Mouse (Mus musculus) spleen, postnatal 14 days (tissue): ENCODE measurements at regions not wholly inside any gene's neighbourhood (a gene's known extent, or its start where the extent isn't known, plus 50 kb on each side); places are given as distances from the start of the nearest gene placed in this dataset.
"Not testable (repeated sequence)": the region's sequence is repeated elsewhere in the genome, so short reads cannot be mapped to it uniquely, and the experiment has no call there.

Experiments
- DNase-seq, 2 experiments: peaks; one replicate each; pipeline ENCODE4 v3.0.0; 2021 to 2022; ENCODE audit warnings: low spot score in 2 of 2

- peak; percentile 10 to 19 for DNase-seq
Measured at GRCm38 (mm10) chr8:35123196-35123621, 642.4 kb upstream of the Gm19410 start.

GRCm38 (mm10) chr8:35125179-35125578, 640.4 kb upstream of the Gm19410 start:
- no peak for DNase-seq

DNA sequence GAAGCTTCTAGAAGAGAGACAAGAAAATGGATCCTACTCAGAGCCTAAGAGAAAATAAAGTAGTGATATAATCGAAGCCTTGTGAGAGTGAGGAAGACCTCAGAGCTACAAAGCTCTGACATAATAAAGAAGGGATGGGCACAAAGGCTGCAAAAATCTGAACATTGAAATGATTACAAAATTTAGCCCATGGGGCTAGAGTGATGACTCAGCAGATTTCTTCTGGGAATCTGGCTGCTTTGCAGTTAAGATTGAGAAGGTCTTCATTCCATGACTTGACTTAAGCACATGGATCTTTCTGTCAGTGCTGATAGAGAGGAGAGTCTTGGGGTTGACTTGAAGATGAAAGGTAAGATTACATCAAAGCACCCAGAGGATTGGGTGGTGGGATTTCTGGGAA, 633.3 kb upstream of the Gm19410 start:
- no peak for DNase-seq

DNA sequence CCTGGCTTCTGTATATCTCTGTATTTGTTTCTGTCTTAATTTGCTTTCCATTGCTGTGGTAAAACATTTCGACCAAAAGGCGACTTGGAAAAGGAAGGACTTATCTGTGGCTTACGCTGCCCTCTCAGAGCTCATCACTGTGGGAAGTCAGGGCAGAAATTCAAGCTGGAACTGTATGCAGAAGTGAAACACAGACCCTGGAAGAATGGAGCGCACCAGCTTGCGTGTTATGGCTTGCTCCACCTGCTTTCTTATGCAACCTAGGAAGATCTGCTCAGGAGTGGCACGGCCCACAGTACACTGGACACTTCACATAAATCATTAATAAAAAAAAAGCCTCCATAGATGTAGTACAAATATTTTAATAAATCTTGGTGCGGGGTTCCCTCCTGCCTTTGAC, 630.0 kb upstream of the Gm19410 start:
- DNase-seq: no peak

- DNase-seq: no peak
Measured at GRCm38 (mm10) chr8:35136643-35137042, 628.9 kb upstream of the Gm19410 start.

DNA sequence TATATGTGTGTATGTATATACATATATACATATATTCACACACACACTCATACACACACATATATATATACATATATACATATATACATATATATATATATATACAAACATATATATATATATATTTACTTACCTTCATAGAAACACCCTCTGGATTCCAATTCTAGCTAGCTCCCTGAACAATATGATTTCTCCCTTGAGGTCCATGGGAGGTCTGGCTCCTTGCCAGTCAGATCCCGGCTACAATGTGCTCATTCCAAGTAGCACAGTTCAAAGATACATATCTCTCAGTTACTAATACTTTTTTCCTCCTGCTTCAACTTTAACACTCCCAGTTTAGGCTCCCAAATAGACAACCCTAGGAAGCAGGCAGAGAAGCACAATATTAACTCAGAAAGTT, 624.8 kb upstream of the Gm19410 start:
- no peak for DNase-seq

- DNase-seq: no peak
Measured at GRCm38 (mm10) chr8:35143018-35143656, 622.5 kb upstream of the Gm19410 start.

GRCm38 (mm10) chr8:35143684-35144083, 621.9 kb upstream of the Gm19410 start:
- DNase-seq: no peak

GRCm38 (mm10) chr8:35144401-35144800, 621.2 kb upstream of the Gm19410 start:
- no peak for DNase-seq

GRCm38 (mm10) chr8:35147481-35147880, 618.1 kb upstream of the Gm19410 start:
- no peak for DNase-seq

DNA sequence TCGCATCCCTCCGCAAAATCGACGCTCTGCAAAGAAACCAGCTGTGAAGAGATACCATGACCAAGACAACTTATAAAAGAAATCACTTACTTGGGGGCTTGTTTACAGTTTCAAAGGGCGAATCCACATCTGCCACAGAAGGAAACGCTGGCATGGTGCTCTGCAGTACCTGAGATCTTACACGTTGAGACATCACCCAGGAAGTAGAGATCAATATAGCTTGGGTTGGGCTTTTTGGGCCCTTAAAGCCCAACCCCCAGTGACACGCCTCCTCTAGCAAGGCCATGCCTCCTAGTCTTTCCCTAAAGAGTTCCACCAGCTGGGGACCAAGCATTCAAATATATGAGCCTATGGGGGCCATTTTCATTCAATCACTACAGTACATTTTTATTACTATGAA, 617.6 kb upstream of the Gm19410 start:
- DNase-seq: no peak

DNA sequence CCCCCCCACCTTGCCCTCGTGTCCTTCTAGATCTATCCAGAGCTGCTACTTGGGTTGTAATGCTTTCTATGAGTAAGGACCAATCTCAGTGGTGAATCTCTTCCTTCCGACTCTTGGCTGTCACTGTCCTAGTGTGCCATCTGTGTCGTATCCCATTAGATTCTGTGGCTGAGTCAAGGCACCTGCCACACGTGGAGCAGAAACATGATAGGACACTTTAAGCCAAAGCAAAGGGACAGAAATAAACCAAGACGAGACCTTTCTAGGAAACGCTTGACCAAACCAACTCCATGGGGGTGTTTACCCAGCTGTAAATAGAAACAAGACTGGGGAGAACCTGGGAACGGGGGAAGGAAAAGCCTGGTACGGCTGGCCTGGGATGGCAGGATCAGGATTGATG, 613.0 kb upstream of the Gm19410 start:
- no peak for DNase-seq

- DNase-seq: no peak
Measured at GRCm38 (mm10) chr8:35156272-35156671, 609.3 kb upstream of the Gm19410 start.

GRCm38 (mm10) chr8:35157711-35158110, 607.9 kb upstream of the Gm19410 start:
- no peak for DNase-seq

- DNase-seq: peak in 1 of 2 experiments; percentile 40
Measured at GRCm38 (mm10) chr8:35159329-35159728, 606.3 kb upstream of the Gm19410 start.

DNA sequence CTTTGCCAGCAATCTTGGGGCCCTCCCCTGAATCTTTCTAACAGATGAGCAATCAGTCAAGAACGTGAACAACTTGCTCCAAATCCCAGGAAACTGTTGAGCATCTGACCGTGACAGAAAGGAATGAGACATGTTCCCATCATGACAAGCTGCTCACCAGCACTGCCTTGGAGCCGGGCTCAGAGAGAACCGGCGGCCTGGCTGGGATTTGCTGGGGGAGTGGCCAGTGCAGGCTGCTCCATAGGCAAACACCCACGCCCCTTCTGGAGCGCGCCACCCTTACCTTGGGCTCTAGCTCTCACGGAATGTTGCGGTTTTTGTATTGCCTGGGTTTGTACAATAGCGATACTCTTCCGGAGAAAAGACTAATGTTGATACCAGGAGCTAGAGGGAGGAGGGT, 605.4 kb upstream of the Gm19410 start:
- DNase-seq: no peak

GRCm38 (mm10) chr8:35162166-35162565, 603.4 kb upstream of the Gm19410 start:
- DNase-seq: not testable (repeated sequence)

- DNase-seq: no peak
Measured at GRCm38 (mm10) chr8:35166611-35167010, 599.0 kb upstream of the Gm19410 start.

DNA sequence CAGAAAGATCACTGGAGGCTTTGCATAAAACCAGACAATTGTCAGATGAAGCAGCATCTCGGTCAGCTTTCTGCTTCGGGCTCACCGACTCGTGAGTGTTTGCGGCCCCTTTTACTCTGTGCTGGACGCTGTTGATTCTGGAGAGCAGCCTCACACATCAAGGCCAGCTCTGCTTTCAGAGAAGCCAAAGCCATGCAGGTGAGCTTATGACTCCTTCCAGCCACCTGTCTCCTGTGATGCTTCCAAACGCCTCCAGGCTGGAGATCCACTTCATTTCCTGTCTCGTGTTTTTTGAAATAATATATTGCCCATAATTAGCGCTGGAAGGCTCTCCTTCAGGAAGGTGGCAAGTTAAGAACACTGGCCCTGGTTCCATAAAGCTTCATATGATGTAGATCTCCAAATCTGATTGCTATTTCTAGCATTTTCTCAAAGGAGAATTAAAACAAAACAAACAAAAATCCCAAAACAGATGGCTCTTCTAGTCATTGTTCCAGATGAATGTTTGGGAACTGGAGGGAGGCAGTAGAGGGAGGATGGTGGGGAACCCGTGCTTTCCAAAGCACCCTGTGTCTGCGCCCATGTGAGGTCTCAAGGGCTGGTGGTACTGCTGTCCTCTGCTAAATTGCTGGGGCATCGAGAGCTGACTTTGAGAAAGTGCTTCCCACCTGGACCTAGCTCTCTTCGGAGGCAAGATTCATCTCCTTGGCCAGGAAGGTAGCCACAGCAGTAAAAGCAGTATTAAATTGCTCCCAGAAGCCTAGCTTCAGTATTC, 593.9 kb upstream of the Gm19410 start:
- DNase-seq: no peak

DNA sequence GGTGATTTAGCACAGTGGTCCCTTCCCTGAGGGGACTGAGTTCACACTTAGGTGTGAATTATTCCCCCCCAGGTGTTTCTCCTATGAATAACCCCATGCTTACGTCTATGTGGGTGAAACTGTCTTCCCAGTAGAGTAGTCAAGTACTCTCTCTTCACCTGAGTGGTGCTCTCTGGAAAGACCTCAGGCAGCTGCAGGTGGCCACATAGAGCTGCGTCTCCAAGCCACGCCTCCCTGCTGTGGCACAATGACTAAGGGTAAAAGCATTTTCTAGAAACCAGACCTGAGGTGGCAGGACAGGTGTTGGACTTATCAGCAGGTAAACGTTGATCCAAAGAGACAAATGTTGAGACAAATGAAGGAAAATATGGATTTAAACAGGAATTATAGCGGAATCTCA, 588.3 kb upstream of the Gm19410 start:
- no peak for DNase-seq

DNA sequence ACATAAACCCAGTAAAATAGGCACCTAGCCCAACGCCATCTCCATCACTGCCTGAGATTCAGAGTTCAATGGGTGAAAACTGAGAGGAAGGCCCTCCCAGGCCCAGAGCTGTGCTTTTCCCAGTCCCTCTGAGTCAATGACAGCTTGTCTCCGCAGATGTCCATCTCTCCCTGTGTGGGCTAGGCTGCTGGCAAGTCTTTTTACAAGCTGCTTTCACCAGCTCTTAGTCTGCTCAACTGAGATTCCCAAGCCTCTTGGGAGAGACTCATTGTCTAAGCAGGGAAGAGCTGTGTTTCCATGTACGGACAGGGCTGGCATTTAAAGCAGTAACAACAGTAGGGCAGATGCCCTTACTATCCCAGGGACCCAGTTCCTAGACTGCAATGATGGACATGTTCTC, 585.5 kb upstream of the Gm19410 start:
- no peak for DNase-seq

DNA sequence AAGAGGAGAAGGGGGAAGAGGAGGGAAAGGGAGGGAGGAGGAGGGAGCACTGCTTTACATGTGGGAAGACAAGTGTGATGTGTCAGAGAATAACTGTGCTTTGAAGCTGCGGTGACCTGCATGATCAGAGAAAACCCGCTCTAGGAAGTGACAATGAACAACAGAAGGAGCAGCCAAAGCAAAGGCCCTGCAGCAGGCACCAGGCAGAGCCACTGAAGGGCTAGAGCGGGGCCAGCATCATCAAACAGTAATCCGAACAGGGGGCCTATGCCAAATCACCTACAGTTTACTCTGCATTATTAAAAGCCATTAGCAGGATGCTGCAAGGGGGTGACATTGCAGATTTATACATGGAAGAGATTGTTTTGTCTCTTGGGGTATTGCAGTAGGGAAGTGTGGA, 583.4 kb upstream of the Gm19410 start:
- no peak for DNase-seq

- DNase-seq: no peak
Measured at GRCm38 (mm10) chr8:35183423-35183822, 582.2 kb upstream of the Gm19410 start.
